Mouse (Mus musculus) urinary bladder, adult 18-20 months (tissue): ENCODE results near the gene 4930544D05Rik.
"Not testable (repeated sequence)": the region's sequence is repeated elsewhere in the genome, so short reads cannot be mapped to it uniquely, and the experiment has no call there.

ENCODE experiments used
- DNase-seq, 2 experiments: peaks; one replicate each; pipeline ENCODE4 v3.0.0; 2022; ENCODE audit warnings: low spot score in 2 of 2, mixed read lengths in 2 of 2

Gene 4930544D05Rik

DNA sequence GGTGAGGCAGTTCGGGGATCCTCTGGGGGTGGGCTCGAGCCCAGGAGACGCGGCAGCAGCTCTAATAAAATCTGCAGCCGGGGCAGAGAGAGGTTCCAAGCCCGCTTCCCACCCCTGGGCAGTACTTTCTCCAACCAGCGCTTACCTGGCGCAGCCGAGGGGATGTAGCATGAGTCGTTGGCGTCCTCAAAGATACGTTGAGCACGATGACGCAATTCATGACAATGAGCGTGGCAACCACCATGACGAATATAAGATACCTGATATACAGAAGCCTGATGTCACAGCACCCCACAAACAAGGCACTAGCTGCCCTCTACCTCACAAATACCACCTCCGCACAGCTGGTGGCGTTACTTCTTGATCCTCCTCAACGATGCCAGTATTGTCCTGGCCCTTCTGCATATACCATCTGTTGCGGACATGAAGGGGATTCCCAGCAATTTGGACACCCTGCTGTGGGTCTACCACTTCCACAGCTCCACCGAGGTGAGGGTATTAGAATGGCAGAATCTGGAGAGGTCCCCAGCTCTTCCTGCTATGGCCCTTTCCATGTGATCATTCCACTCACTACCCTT, at the start of gene 4930544D05Rik:
4930544D05Rik (plus strand) TSS at position 333 of the 578 bp plus-strand sequence.
- DNase-seq = no peak

DNA sequence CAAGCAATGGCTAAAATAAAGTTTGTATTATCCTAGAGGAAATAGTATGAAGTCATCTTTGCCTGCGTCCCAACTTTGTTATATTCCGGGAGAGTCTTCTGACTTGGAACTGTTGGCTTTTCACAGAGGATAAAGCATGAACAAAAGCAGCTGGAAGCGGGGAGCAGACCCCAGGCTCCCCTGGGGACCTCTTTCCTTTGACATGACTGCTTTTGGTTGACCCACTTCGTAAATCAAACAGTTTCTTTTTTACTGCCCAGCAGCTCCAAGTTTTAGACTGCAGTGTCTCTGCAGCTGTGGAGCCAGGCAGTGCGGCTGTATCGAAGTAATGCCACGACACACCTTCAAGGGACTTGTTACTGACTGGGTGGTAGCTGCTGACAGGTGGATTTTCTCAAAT, 49.1 kb upstream of the 4930544D05Rik start:
- DNase-seq = no peak

DNA sequence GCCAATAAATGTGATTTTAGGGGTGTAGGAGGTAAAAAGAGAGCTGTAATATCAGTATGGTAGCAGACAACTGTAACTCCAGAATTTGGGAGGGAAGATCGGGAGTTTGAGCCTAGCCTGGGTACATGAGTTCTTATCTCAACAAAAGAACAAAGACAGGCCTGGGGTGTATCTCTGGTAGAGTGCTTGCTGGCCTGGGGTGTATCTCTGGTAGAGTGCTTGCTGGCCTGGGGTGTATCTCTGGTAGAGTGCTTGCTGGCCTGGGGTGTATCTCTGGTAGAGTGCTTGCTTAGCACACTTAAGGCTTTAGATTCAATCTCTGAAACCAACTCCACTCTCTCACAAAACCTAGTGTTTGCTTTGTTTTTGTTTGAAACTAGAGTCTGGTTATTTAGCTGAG, 45.0 kb upstream of the 4930544D05Rik start:
- DNase-seq = not testable (repeated sequence)

DNA sequence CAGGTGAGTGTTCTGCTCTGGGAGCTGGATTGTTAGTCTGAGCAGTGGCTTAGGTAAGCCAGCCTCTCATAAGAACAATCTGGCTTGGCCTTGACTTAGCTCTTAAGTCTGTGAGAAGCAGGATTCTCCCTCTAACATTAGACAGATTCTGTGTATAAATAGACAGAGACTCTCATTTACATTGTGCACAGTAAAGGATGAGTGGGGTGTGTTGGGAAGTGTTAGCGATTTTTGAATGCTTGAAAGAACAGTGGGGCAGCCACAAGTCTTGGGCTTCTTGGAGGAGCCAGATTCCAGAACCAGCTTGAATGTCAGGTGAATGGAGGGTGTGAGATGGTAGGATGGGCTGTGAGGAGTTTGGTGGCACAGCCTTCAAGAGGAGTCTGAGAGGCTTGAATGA, 44.0 kb upstream of the 4930544D05Rik start:
- no peak for DNase-seq

DNA sequence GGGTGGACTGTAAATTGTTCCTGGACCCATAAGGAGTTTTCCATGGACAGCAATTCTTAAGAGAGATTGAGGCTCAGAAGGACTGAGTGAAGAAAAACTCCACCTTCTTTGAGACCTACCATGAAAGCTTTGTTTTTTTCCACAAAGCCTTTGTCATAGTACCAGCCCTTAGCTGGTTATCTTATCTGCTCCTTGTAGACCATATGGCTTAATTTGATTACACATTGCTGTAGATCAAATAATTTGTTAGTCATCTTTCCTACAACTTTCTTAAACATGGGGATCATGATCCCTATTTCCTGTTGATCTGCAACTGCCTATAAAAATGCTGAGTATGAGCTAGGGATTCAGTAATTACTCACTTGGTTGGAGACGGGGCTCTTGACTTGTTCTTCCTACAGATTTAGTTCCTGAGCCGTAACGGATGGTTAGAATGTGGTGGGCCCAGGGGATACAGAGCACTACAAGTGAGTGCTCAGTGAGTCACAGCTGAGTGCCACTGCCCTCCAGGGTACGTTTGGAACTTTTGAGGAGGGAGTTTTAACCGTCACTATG, 43.2 kb upstream of the 4930544D05Rik start:
- DNase-seq = no peak

DNA sequence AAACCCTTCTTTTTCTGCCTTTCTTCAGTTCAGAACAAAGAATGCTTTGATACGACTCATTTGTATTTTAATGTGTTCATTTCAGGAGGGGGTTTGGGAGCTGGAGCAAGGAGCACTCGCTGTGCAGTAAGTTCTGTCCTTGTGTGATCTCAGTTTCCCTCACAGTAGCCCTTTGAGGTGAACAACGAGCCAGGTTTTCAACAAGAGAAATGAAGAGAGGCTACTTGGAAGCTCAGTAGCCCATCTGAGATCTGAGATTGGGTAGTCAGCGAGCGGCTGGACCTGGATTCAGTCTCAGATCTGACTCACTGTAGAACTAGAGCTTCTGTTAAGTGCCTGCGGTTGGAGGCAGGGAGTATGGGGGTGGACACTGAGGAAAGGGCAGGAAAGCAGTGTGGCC, 41.8 kb upstream of the 4930544D05Rik start:
- no peak for DNase-seq

DNA sequence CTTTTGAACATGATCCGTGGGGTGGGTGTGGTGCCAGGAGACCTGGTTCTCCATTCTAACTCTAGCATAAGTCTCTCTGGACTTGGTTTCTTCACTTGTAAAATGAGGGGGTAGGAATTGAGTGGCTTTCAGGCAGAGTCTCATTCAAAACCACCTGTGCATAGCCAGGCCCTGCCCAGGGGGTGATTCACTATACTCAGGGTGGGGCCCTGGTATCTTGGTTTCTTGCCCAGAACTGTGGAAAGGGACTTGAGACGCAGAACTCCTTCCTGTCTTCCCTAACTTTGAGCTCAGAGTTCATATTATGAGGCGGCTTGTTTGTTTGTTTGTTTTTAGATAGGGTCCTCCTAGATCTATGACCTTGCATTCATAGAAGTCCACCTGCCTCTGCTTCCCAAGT, 38.4 kb upstream of the 4930544D05Rik start:
- peak in 1 of 2 experiments; percentile 46 for DNase-seq

DNA sequence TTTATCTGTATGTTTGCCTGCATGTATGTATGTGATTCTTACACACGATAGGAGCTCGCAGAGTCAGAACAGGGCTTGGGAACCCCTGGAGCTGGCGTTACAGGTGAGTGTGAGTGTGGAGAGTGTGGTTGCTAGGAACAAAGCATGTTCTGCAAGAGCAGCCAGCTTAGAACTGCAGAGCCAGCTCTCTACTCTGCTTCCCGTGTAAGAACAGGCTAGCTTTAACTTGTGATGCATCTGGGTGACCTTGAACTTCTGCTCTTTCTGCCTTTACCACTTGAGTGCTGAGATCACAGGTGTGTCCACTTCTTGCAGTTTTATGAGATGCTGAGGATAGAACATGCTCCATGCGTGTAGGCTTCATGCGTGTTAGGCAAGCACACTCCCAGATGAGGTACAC, 36.7 kb upstream of the 4930544D05Rik start:
- DNase-seq = no peak

DNA sequence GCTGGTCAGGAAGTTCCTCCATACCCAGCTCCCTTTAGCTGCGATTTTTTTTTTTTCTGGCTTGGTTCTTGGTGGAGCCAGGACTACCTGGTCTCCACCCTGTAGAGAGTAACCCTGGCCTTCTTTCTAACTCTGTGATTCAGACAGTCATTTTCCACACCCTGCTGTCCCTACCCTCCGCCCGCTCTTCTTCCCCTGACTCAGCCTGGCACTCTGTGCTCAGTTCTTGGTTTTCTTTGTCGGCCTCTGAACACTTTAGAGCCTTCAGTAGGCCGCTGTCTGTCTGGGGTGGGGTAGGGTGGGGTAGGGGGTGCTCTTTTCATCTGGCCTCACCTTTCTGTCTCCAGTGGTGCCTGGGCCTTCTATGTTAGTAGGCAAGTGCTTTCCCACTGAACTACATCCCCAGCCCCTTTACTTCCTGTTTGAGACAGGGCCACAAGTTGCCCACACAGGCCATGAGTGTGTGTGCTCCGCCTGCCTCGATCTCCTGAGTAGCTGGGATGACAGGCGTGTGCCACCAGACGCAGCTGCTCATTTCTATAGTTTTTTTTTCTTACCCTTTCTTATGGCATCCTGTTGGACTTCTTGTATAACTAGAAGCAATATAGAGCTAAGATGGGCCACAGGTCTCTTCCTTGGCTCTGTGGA, 35.8 kb upstream of the 4930544D05Rik start:
- DNase-seq = no peak

DNA sequence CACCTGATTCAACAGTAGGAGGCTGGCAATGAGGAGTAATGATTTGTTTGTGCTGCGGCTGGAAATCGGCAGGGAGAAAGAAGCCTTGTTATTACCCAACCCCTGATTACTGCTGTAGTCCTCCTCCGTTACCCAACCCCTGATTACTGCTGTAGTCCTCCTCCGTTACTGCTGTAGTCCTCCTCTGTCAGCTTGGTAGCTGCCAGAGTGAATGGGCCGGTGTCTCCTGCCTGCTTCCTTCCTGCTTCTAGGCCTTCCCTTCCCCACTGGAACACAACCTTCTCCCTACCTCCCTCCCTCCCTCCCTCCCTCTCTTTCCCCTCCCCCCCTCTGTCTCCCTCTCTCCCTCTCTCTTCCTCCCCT, 35.3 kb upstream of the 4930544D05Rik start:
- DNase-seq = no peak

DNA sequence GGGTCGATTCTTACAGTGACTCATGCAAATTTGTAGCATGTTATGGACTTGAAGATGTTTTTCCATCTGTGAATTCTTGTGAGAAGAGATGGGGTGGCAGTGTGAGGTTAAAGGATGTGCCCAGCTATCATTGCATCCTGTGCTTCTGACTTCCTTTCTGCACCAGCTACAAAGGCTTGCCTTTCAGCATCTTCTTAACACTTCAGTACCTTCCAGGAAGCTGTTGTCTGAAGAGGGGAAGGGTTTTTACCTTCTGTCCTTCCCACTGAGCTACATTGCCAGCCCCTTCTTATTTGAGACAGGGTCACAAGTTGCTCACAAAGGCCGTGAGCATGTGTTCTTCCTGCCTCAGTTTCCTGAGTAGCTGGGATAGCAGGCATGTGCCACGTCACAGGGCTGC, 34.7 kb upstream of the 4930544D05Rik start:
- no peak for DNase-seq

DNA sequence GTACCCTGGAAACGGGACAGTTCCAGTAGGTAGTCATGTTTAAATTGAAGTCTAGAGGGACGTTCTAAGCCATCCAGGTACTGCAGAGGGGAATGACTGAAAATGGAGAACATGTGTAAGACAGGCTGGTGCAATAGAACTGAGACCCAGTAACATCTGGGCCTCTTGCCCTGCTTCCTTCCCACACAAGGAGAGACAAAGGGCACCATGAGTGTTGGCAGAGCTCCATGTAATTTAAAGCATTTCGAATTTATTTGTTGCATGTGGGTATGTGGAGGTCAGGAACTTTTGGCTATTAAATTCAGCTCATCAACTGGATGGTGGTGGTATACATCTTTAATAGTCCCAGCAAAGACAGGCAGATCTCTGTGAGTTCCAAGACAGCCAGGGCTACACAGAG, 33.5 kb upstream of the 4930544D05Rik start:
- no peak for DNase-seq

DNA sequence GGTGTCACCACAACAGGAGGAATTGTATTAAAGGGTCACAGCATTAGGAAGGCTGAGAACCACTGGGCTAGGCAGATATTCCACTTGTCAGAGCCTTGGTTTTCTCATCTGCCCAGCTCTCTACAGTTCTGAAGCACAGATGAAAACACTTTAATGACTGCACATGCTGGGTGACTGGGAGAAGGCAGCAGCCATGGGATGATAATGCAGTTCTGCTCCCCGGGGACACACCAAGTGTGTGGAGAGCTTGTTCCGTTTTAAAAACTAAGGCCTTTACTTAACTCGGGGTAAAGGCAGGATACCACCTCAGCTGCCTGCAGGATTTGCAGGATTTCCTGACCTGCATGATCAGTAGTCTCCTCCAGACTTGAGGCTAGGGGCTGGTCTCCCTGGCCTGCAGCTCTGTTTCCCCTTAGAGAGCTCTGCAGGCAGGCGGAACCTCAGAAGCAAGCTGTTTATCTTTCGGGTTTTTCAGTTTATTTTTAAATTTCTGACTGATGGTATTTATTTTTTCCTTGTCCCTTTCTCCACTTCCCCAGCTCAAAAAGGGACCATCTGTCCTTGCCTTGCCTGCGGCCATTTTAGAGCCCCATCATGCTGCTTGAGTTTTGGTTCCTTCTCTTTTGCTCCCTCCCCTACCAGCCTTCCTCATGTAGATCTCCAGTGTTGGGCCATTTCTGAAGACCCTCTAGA, 32.5 kb upstream of the 4930544D05Rik start:
- DNase-seq = no peak

DNA sequence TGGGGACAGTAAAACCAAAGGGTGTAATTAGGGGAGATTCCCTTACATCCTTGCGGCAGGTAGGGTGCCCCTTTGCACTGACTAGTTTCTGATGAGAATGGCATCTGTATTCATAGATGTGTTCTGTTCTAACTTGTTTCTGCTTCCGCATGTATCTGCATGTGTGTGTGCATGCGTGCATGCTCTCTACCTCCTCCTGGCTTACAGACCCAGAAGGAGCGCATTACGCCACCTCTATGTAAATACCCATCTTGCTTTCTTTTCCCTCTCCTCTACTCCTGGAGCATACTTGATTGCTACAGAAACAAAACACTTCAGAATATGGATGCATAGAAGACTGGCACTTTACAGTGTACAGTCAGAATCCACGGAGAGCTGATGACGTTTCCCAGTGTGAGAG, 31.9 kb upstream of the 4930544D05Rik start:
- DNase-seq = no peak

DNA sequence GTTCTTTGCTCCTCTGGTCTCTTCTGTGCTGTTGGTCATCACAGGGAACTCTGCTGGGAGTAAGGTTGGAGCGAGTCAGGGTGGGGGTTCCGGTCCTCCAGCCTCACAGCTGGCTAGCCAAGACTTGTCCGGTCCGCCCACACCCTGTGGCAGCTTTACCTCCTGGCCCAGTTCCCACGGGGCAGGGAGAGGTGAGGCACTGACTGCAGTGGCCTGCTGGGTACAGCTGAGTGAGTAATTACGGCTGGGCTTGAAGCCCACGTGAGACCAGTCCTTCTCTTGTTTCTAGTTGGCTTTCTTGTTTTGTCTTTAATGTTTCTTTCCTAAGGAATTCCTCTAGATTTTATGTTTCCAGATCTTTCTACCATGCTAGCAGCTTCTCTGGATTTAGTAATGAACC, 30.2 kb upstream of the 4930544D05Rik start:
- DNase-seq = peak; percentile 62 to 85

DNA sequence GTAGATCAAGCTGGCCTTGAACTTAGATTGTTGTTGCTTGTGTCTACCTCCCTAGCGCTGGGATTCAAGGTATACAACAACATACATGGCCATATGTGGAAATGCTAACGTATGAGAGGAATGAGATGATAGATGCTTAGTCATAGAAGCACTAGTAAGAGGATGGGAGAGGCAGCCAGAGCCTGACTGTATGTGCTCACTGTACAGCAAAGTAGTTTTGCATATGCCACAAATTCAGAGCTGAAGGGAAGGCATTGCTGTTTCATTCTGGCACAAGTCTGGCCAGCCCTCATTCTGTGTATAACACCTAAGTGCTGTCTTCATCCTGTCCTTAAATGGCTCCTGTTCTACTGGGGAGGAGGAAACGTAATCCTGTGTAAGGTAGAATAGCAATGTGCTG, 29.4 kb upstream of the 4930544D05Rik start:
- DNase-seq = no peak

DNA sequence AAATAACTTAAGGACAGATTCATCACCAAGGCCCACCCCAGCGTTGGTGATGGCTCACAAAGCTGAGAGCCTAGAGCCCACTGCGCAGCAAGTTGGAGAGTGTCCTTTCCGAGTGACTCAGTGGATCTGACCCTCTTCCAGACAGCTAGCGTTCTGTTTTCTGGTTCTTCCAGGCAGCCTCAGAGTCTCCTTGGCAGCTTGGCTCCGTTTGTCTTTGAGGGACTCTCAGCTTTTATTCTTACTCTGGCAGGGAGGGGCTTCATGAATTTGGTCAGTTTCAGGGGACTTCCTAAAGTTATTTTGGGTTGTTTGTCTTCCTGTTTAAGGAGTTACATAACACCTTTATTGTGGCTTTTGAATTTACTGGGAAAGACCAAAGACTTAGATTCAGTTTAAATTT, 28.7 kb upstream of the 4930544D05Rik start:
- no peak for DNase-seq

DNA sequence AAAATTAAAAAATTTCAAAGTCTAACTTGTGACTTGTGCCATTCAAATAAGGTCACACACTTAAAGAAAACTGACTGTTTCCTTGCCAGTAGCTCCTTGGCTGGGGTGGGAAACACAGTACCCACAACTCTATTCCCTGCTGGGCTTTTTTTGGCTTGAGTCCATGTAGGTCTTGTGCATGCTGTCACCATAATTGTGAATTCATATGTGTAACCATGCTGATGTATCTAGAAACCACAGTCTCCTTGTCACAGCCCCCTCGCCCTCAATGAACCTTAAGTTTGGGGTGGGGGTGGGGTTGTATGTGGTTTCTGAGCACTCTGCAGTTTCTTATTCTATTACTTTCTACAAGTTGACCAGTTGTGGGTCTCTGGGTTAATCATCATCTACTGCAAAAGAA, 23.9 kb upstream of the 4930544D05Rik start:
- no peak for DNase-seq

DNA sequence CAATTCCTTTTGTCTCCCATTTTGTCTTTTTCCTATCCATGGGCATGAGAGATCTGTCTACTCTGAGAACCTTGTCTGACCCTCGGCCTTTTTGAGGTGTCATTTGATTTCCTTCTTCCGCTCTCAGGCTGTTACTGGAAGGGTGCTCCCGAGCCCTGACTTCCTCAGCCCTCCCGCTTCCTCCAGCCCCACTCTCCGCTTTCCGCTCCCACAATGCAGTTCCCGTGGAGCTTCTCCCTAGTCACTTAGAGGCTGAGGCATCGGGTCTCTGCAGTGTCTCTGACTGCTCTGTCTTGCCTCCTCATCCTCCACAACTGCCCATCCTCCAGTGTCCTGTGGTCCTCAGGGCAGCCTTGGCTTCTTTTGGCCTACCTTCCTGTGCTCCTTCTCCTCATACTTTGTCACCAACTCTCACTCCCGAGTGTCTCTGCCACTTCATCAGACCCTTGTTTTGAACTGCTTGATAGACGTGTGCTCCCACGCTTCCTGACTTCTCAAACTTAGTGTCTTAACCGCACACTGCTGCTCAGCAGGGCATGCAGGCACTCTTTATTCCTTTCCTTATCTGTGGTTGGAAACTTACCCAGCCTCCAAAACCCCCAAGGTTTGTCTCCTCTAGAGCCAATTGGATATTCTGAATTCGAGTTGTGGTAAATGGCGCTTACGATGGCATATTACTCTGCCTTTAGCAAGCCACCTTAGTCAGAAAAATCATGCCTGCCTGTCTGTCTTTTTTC, 21.2 kb upstream of the 4930544D05Rik start:
- no peak for DNase-seq

DNA sequence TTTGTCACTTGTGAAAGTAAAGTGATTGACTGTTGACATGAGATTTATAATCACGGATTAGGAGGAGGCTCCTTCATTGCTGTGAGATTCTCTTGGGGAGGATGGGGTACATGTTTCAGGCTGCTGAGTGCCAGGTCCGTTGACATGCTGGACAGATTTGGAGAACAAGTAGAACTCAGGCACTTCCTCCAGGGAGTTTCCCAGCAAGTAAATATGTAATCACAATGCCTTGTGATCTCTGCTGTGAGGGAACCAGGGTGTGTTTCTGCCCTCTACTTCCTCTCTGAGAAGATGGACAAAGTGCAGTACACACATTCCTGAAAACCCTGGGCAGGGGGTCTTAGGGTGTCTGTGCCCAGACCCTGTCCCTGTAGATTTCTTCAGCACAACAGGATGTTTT, 20.0 kb upstream of the 4930544D05Rik start:
- no peak for DNase-seq

DNA sequence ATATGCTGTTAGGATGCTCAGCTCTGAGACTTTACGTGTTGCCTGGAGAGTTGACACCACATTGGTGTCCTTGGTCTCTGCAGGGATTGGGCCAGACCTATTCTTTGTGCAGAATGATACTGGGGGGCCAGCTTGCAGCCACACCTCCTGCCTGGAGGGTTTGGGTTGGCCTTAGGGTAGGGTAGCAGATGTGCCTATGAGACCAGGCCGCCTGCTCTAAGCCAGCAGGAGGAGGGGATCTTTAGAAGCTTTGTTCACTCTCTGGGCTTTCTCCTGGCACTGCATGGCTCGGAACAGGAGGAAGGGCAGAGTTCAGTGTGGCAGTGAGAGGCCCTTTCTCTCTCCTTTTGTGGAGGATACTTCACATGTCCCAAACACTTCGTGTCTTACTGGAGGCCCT, 19.6 kb upstream of the 4930544D05Rik start:
- DNase-seq = no peak

DNA sequence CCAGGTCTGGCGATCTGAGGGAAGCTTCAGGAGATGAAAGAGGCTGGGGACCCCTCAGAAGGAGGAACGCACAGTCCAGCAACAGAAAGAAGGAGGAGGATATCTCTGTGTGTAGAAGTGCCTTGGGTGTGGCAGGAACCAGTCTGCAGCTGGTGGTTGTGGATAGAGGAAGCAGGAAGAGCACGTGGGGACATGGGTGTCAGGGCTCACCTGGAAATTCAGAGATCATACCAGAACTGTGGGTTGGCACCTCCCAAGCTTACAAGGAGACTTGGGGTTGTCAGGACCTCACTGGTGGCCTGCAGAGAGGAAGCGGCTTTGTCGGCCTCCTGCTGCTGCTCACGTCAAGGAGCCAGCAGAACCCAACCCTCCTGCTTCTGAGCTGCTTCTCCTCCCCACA, 18.3 kb upstream of the 4930544D05Rik start:
- no peak for DNase-seq
